Mouse (Mus musculus): Measurements from ENCODE around the gene Ythdc1. TPM values are rescaled to one million over a fixed set of nuclear protein-coding genes. Genes with fewer than 3 reads are reported as not detected.

The Ythdc1 gene
- total RNA-seq, 2 experiments from 2014 or later, result 47.6 to 68.8 TPM

DNA sequence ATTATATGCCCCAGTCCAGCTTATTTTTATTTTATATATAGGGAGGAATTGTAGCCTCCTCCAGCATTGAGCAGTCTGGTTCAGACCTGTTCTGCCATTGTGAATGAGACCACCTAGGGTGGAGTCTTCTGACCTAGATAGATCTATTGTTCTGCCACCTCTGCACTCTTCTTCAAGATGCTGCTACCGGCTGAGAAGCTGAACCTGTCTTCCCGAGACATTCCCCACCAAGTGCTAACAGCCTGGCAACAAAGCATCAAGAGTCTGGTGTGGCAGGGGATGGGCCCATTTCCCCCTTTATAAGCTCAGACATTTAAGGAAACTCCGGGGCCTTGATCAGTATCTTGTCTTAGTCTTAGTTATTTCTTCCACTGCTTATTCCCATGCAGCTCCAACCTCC lies 54.3 kb downstream of the Ythdc1 start:
- no peak for DNase-seq (ENCODE audit: low spot score in 2 of 2)
- intact Hi-C loops (cut with DNase I), result no loop called here

DNA sequence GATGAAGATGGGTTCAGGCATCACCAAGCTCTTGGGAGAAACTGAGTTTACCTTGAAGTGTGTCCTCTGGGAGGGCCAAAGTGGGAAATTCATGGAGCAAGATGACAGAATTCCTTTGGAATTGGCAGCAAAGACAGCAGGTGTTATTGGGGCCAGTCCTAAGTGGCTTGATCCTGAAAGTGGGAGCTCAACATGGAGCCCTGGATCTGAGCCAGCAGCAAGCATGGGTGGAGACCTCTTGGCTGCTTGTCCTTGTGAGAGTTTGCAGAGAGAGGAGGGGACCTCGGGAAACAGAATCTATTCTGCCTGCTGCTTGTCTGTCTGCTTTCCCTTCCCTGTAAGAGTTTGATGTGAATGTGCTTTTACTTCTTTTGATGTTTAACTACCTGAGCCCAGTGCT lies 67.9 kb downstream of the Ythdc1 start:
- DNase-seq (ENCODE audit: low spot score in 2 of 2), result no peak
- intact Hi-C loops (cut with DNase I), result no loop called here

Other genes starting within 250 kb of the Ythdc1 start
- not detected for gene Tmprss11f, start 171.8 kb upstream of the Ythdc1 start, total RNA-seq (2021)
- gene Tmprss11b, start 127.9 kb upstream of the Ythdc1 start, total RNA-seq (2021), result not detected
- not detected for gene Tmprss11e, start 58.4 kb upstream of the Ythdc1 start, total RNA-seq (2021)
- gene Ugt2b34, start 102.7 kb downstream of the Ythdc1 start, total RNA-seq (2021), result not detected
- not detected for gene Ugt2b1, start 122.3 kb downstream of the Ythdc1 start, total RNA-seq (2021)
- not detected for gene Ugt2b35, start 196.6 kb downstream of the Ythdc1 start, total RNA-seq (2021)